Mouse (Mus musculus) intestine, embryonic 14.5 days (tissue): Measurements from ENCODE around the gene Ogg1. TPM values are rescaled to one million over a fixed set of nuclear protein-coding genes. Genes with fewer than 3 reads are reported as not detected.

Source experiments
- ATAC-seq: fragments of 200-750 bp; cut with Nextera tagmentation; replicated peaks from 2 replicates; pipeline ENCODE4 v1.8.0; 2017; ENCODE audit warnings: low read depth, moderate number of reproducible peaks, moderate TSS enrichment, moderate library complexity; ENCODE audit not compliant: low FRiP score, low TSS enrichment
- DNase-seq: peaks from one replicate; pipeline ENCODE4 v3.0.0-alpha.2; 2018; ENCODE audit warnings: low spot score
- H3K27ac ChIP-seq: fragments of 300-500 bp; sonication (generic); 2 replicates; pipeline ENCODE4 v1.5.1; 2014; ENCODE audit warnings: low read depth, mild to moderate bottlenecking, control low read depth
- H3K27me3 ChIP-seq: fragments of 300-500 bp; sonication (generic); replicated peaks from 2 replicates; pipeline ENCODE4 v1.6.1; 2014; ENCODE audit warnings: low read length, control low read depth; ENCODE audit not compliant: control insufficient read depth, insufficient read depth
- H3K36me3 ChIP-seq: fragments of 300-500 bp; sonication (generic); 2 replicates; pipeline ENCODE4 v1.6.1; 2014; ENCODE audit warnings: low read length, control low read depth; ENCODE audit not compliant: control insufficient read depth, insufficient read depth
- H3K4me1 ChIP-seq: fragments of 300-500 bp; sonication (generic); replicated peaks from 2 replicates; pipeline ENCODE4 v1.6.1; 2014; ENCODE audit warnings: low read length, control low read depth, mixed read lengths; ENCODE audit not compliant: control insufficient read depth, insufficient read depth
- H3K4me2 ChIP-seq: fragments of 300-500 bp; sonication (generic); 2 replicates; pipeline ENCODE4 v1.6.1; 2014; ENCODE audit warnings: low read length
- H3K4me3 ChIP-seq: fragments of 300-500 bp; sonication (generic); 2 replicates; pipeline ENCODE4 v1.5.1; 2014; ENCODE audit warnings: low read depth, low read length, control low read depth, mixed read lengths
- H3K9ac ChIP-seq: fragments of 300-500 bp; sonication (generic); 2 replicates; pipeline ENCODE4 v1.6.1; 2014; ENCODE audit warnings: mild to moderate bottlenecking, low read length
- H3K9me3 ChIP-seq: fragments of 300-500 bp; sonication (generic); 2 replicates; pipeline ENCODE4 v1.6.1; 2016; ENCODE audit warnings: low read length, control low read depth; ENCODE audit not compliant: control insufficient read depth
- WGBS: fragments of 180-500 bp; shearing (Covaris S2); extraction: QIAGEN DNeasy Blood & Tissue Kit; methylation state at CpG from one replicate; pipeline ENCODE4 v1.1.7; 2014; 5-methylcytosine and 5-hydroxymethylcytosine counted together
- polyA plus RNA-seq: library from polyadenylated mRNA; unstranded; fragments of >200 nt; fragmentation: Nextera tagmentation; extraction: Ambion mirVana; gene quantifications from 2 replicates; pipeline ENCODE4 v1.2.1, GENCODE M21; 2014

Gene Ogg1
- polyA plus RNA-seq, 1 experiment from 2014 or later = 12.7 TPM

DNA sequence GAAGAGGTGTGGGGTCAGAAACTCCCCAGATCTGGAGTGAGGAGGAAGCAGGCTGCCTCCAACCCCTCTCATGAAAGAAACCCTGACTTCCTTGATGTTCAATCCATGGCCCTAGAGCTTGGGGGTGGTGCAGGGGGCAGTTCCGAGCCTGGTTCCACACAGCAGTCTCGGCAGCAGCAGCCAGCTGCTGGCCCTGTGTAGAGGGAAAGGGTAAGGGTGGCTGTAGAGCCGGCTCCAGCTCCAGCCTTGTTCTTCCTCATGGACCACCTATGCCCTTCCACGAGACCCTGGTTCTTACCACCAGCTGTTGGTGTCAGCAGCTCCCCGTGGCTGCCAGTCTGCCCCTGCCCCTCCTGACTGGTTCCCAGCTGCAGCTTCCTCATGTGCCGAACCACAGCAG is 7.4 kb downstream of the Ogg1 start:
- H3K36me3 ChIP-seq = peaks cover 64% of the 10 kb centered on the region
- H3K9ac ChIP-seq = no peak overlapping the region
- H3K4me3 ChIP-seq = no peak overlapping the region
- no peak overlapping the region for H3K4me2 ChIP-seq
- no peaks in the 10 kb centered on the region for H3K9me3 ChIP-seq
- ATAC-seq (no peak), DNase-seq (no peak)
- no peaks in the 10 kb centered on the region for H3K4me1 ChIP-seq
- WGBS = 73% methylated on average over 6 of the region's 6 CpGs
- no peak overlapping the region for H3K27ac ChIP-seq
- H3K27me3 ChIP-seq = no peaks in the 10 kb centered on the region

DNA sequence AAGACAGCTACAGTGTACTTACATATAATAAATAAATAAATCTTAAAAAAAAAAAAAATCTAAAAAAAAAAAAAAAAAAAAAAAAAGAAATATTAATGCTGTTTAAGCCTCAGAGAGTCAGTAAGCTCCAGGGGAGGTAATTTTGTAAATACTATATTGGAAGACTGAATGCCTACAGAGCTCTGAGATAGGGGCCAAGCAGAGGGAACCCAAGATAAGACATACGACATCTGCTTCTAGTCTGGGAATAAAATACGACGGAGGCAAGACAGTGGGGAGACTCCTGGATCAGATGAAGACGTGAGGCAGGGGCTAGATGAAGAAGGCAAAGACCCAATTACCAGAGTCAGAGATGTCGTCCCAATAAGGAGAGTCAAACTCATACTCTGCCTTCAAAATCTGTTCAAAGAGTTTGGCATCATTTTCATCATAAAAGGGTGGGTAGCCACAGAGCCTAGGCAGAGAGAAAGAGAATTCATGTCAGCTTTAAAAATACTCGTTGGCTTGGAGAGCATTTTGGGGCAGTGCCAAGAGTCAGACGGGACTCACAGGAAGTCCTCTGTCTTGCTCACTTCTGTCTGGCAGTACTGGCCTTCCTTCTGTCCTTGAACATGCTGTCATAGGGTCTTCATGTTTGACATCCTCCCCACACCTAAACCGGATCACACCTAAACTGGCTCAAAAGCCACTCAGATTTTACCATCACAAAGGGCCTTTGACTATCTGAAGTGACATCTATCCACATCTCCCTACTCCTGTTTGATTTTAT is 10.3 kb downstream of the Ogg1 start:
- H3K36me3 ChIP-seq = peaks cover 68% of the 10 kb centered on the region

DNA sequence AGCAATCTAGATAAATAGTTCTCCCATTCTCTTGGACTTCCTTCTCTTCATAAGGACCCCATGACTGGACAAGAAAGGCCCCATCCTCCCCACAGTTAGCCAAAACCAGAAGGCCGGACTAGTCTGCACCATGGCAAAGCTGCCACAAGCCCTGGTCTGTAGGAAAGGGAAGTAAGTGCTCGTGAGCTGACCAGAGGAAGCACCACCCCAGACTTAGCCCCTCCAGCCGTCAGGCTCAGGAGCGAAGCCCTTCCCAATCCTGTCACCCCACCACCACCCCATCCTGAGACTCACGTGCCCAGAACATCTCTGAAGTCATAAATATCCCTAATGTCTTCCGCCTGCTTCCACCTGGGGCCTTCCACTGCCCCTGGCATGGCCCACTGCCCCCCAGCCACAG is 14.8 kb downstream of the Ogg1 start:
- DNase-seq (no peak), ATAC-seq (no peak)
- Histone ChIP-seq H3K4me3 (no peak overlapping the region), H3K27me3 (no peaks in the 10 kb centered on the region), H3K27ac (no peak overlapping the region), H3K36me3 (peaks cover 36% of the 10 kb centered on the region), H3K4me1 (peaks cover 15% of the 10 kb centered on the region; the same call in 1 of the 2 replicates), H3K9me3 (no peaks in the 10 kb centered on the region), H3K9ac (no peak overlapping the region), H3K4me2 (peak overlapping the region; percentile 18)
- 78% methylated on average over 6 of the region's 6 CpGs for WGBS

More for the DNA sequence above, 10.3 kb downstream of the Ogg1 start:
- DNase-seq = no peak
- Histone ChIP-seq H3K9ac (no peak overlapping the region), H3K4me1 (peaks cover 5% of the 10 kb centered on the region; the same call in 1 of the 2 replicates), H3K4me3 (no peak overlapping the region), H3K27ac (no peak overlapping the region), H3K9me3 (no peaks in the 10 kb centered on the region), H3K27me3 (no peaks in the 10 kb centered on the region), H3K4me2 (no peak overlapping the region)
- WGBS = 63% methylated on average over 8 of the region's 8 CpGs
- ATAC-seq = no peak

DNA sequence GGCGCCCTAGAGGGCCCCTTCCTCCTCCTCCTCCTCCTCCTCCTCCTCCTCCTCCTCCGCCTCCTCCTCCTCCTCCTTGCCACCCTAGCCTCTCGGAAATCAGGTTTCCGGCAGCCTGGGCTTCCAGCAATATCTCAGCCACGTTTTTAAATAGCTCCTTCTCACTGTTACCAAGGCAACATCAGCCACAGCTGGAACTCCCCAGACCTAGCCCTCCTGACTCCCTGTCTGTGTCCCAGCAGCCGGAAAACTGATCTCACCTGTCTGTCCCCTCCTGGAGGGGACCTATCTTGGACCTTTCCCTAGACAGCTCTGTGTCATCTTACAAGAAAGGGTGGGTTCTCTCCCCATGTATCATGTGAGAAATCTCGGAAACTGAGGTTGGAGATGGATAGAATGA is 15.5 kb downstream of the Ogg1 start:
- no peaks in the 10 kb centered on the region for H3K27me3 ChIP-seq
- H3K36me3 ChIP-seq = peaks cover 31% of the 10 kb centered on the region
- H3K4me3 ChIP-seq = peak overlapping the region; percentile 12; the same call in 1 of the 2 replicates
- 30% methylated on average over 4 of the region's 7 CpGs for WGBS
- no peak overlapping the region for H3K9ac ChIP-seq
- H3K27ac ChIP-seq = no peak overlapping the region
- H3K4me1 ChIP-seq = peaks cover 15% of the 10 kb centered on the region; the same call in 1 of the 2 replicates
- H3K9me3 ChIP-seq = no peaks in the 10 kb centered on the region
- ATAC-seq (no peak), DNase-seq (no peak)
- peak overlapping the region; percentile 71 for H3K4me2 ChIP-seq

DNA sequence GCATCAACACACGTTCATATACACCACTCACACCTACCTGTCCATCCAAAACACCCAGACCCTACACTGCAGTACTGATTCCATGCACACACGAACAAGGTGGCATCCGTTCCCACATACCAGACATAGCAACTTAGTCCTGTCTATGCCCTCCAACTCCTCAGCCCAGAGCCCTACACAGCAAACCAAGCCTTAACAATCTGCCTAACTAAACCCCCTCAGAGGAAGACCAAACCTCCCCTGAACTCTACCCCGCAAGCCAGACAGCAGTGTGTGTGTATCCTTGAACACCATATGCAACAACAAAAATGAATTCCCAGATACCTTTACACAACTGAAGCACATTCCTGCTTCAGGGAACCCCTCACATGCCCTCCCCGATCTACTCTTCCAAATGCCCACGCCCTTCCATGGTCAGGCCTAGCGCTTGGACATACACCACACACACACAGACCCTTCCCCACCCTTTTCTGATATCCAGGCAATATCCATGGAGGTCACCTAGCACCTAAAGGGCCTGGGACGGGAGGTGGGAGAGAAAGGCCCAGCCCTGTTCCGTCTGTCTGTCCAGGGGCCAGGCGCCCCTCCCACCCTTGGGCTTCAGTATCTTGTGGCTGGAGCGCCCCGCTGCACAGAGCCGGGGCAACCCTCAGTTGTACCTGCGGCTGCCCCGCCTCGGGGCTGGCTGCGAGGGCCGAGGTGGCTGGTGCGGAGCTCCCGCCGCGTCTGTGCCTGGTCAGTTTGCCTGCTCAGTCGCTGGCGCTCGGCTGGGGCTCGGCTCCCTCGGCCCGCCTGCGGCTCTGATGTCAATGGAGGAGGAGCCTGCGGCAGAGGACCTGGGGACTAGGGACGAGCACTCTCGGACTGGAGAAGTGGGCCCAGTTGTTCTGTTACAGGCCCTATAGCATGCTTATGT is 16.7 kb downstream of the Ogg1 start, which contains the start of gene Camk1:
TSS of gene Camk1 (minus strand) at position 808 of the 916 bp plus-strand sequence.
- peaks cover 20% of the 10 kb centered on the region for H3K36me3 ChIP-seq
- H3K4me1 ChIP-seq = peaks cover 15% of the 10 kb centered on the region; the same call in 1 of the 2 replicates
- WGBS = 11% methylated on average over 32 of the region's 32 CpGs
- peak within 1 kb of the TSS; percentile 71 for H3K4me2 ChIP-seq
- no peaks in the 10 kb centered on the region for H3K9me3 ChIP-seq
- no peaks in the 10 kb centered on the region for H3K27me3 ChIP-seq
- DNase-seq (peak; percentile 84), ATAC-seq (peak; percentile 78)
- peak within 1 kb of the TSS; percentile 61 for H3K4me3 ChIP-seq
- peak within 1 kb of the TSS; percentile 39; the same call in 1 of the 2 replicates for H3K27ac ChIP-seq
- peak within 1 kb of the TSS; percentile 73 for H3K9ac ChIP-seq

DNA sequence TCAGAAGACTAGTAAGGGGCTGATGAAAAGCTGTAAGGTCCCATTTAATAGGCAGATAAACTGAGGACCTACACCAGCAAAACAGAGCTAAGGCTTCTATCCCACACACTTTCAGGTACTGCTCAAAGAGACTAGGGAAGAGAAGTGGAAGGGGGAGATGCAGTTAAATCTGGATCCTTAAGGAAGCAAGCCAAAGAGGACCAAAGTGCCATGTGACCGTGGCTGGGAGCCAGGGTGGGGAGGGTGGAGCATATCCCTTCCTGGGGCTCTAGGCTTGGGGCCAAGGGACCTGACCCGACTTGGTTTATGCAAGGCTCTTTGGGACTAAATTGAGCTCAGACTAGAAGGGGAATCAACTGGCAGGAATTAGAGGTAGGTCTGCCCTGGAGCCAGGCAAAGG is 17.5 kb downstream of the Ogg1 start:
- Histone ChIP-seq H3K4me1 (peaks cover 15% of the 10 kb centered on the region; the same call in 1 of the 2 replicates), H3K9ac (no peak overlapping the region), H3K27ac (no peak overlapping the region), H3K4me3 (peak overlapping the region; percentile 61; the same call in 1 of the 2 replicates), H3K9me3 (no peaks in the 10 kb centered on the region), H3K36me3 (peaks cover 11% of the 10 kb centered on the region), H3K27me3 (no peaks in the 10 kb centered on the region), H3K4me2 (peak overlapping the region; percentile 71; the same call in 1 of the 2 replicates)
- 38% methylated on average over 2 of the region's 2 CpGs for WGBS
- DNase-seq (no peak), ATAC-seq (no peak)

DNA sequence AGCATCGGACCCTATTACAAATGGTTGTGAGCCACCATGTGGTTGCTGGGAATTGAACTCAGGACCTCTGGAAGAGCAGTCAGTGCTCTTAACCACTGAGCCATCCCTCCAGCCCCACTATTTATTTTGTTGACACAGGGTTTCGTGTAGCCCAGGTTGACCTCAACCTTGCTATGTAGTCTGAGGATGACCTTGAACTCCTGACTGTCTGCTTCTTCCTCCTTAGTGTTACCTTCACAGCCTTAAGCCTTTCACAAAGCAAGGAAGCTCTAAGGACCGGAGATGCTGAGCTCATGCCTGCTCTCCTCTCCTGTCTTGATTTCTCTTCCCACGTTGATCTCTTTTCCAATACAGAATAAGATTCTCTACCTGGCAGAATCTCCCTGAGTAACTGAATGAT is 20.1 kb downstream of the Ogg1 start:
- Histone ChIP-seq H3K4me3 (no peak overlapping the region), H3K9ac (no peak overlapping the region), H3K4me1 (peaks cover 15% of the 10 kb centered on the region), H3K36me3 (no peaks in the 10 kb centered on the region), H3K4me2 (no peak overlapping the region), H3K9me3 (no peaks in the 10 kb centered on the region), H3K27ac (no peak overlapping the region), H3K27me3 (no peaks in the 10 kb centered on the region)
- no peak for ATAC-seq
- WGBS = 75% methylated on average over 4 of the region's 4 CpGs
- no peak for DNase-seq

DNA sequence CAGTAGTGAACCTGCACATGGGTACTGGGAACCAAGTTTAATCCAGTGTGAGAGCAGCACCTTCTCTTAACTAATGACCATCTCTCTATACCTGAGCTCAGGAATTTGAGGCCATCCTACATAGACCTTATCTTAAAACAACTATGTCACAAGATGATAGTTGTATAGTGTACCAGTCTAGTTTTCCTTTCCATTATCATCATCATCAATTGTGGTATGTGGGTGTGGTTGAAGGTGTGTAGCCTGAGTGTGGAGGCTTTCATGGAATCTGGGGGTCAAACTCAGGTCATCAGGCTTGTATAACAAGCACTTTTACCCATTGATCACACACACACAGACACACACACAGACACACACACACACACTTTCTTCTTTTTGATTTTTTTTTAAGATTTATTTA is 23.8 kb downstream of the Ogg1 start:
- Histone ChIP-seq H3K27ac (no peak overlapping the region), H3K4me3 (no peak overlapping the region), H3K36me3 (no peaks in the 10 kb centered on the region), H3K4me2 (no peak overlapping the region), H3K4me1 (peaks cover 5% of the 10 kb centered on the region; the same call in 1 of the 2 replicates), H3K9ac (no peak overlapping the region), H3K27me3 (no peaks in the 10 kb centered on the region), H3K9me3 (no peaks in the 10 kb centered on the region)
- ATAC-seq (no peak), DNase-seq (no peak)
